Mouse (Mus musculus) granulocyte monocyte progenitor cell, adult 5-6 weeks (primary cell): ENCODE data around the gene Cox7a2. TPM values are rescaled to one million over a fixed set of nuclear protein-coding genes. Genes with fewer than 3 reads are reported as not detected.

ENCODE experiments used
- ATAC-seq: replicated peaks from 2 replicates; pipeline ENCODE4 v1.8.0; 2016; ENCODE audit warnings: mild to moderate bottlenecking, moderate TSS enrichment, inconsistent platforms; ENCODE audit not compliant: poor library complexity, severe bottlenecking
- total RNA-seq, 2 experiments: library from RNA; stranded (forward) in 1 of 2; stranded (reverse) in 1 of 2; fragments of 200-712, 200-1000 nt in 1 of 2; fragments of >200 nt in 1 of 2; fragmentation: Nextera tagmentation in 1 of 2; gene quantifications; 2 replicates each; pipeline ENCODE4 v1.2.3; 2014 to 2017

The Cox7a2 gene
- total RNA-seq (2014; fragmentation: Nextera tagmentation) (515 and 743 TPM in 2 replicates), total RNA-seq (2017) (166 and 202 TPM in 2 replicates)

GRCm38 (mm10) chr9:79759385-79760005 lies at the start of gene Cox7a2:
TSS of gene Cox7a2 (minus strand) at chr9:79759878.
- peak; percentile 89 for ATAC-seq

GRCm38 (mm10) chr9:79809411-79809810 lies 49.7 kb upstream of the Cox7a2 start:
- ATAC-seq = peak; percentile 4; the same call in 1 of the 2 replicates

GRCm38 (mm10) chr9:79807178-79807577 lies 47.5 kb upstream of the Cox7a2 start:
- no peak for ATAC-seq

- ATAC-seq = peak; percentile 41; the same call in 1 of the 2 replicates
Measured at GRCm38 (mm10) chr9:79806317-79807075, 46.8 kb upstream of the Cox7a2 start.

- no peak for ATAC-seq
Measured at GRCm38 (mm10) chr9:79805426-79805825, 45.7 kb upstream of the Cox7a2 start.

GRCm38 (mm10) chr9:79796461-79797135 lies 36.9 kb upstream of the Cox7a2 start:
- no peak for ATAC-seq

GRCm38 (mm10) chr9:79795076-79795475 lies 35.4 kb upstream of the Cox7a2 start:
- peak; percentile 40 for ATAC-seq

GRCm38 (mm10) chr9:79792841-79793835 lies 33.5 kb upstream of the Cox7a2 start, which contains the start of gene Tmem30a:
TSS of gene Tmem30a (minus strand) at chr9:79793507.
- ATAC-seq = peak; percentile 88

- ATAC-seq = no peak
Measured at GRCm38 (mm10) chr9:79785794-79786085, 26.1 kb upstream of the Cox7a2 start.

- ATAC-seq = peak; percentile 84
Measured at GRCm38 (mm10) chr9:79784934-79785793, 25.5 kb upstream of the Cox7a2 start.

GRCm38 (mm10) chr9:79784439-79784838 lies 24.8 kb upstream of the Cox7a2 start:
- ATAC-seq = no peak

- peak; percentile 66 for ATAC-seq
Measured at GRCm38 (mm10) chr9:79779354-79779753, 19.7 kb upstream of the Cox7a2 start.

GRCm38 (mm10) chr9:79766991-79767545 lies 7.4 kb upstream of the Cox7a2 start:
- ATAC-seq = no peak

- no peak for ATAC-seq
Measured at GRCm38 (mm10) chr9:79765329-79765728, 5.7 kb upstream of the Cox7a2 start.

GRCm38 (mm10) chr9:79762519-79762918 lies 2.8 kb upstream of the Cox7a2 start:
- ATAC-seq = peak; percentile 75

GRCm38 (mm10) chr9:79760076-79760475 lies 398 bp upstream of the Cox7a2 start:
- ATAC-seq = no peak

- no peak for ATAC-seq
Measured at GRCm38 (mm10) chr9:79755311-79755710, 4.4 kb downstream of the Cox7a2 start.

GRCm38 (mm10) chr9:79751846-79752245 lies 7.8 kb downstream of the Cox7a2 start:
- ATAC-seq = no peak

- no peak for ATAC-seq
Measured at GRCm38 (mm10) chr9:79750709-79751108, 9.0 kb downstream of the Cox7a2 start.
